In the genomic region with DNA sequence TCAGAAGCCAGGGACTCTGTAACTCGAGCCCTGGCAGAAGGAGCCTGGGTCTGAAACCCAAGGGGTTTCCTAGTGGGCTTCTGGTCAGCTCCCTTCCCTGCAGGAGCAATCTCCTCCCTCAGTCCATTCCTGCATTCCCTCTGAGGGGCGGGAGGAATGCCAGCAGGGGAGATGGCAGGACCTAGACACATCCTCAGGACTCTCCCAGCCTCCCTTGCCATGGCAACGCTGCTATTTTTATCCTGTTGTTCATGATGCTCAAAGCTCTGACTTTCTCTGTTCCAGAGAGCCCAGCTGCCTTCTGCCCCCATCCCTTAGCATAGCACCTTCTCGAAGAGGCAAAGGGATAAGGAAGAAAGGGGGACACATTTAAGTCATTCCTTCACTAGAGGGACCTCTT, we compare ENCODE assay signal across 10 mouse cellular contexts. TPM values are rescaled to one million over a fixed set of nuclear protein-coding genes. Genes with fewer than 3 reads are reported as not detected.
DNase-seq lines count a peak whose midpoint lies in the region; ATAC-seq lines count a peak whose summit lies in the region.
"Had no signal": no experiment of that assay in that cellular context is flagged by ENCODE, and none has a peak within 500 bp of the region (broad histone marks: within the 10 kb centered on the region; RNA-seq: fewer than 3 reads in every experiment).

No protein-coding gene starts in this region.

- H3K36me3 ChIP-seq in hindbrain, embryonic 10.5 days = no peaks in the 10 kb centered on the region
- no peaks in the 10 kb centered on the region for H3K36me3 ChIP-seq in hindbrain, embryonic 11.5 days (ENCODE audit: control insufficient read depth, insufficient read depth, low read length)
- H3K36me3 ChIP-seq: heart, embryonic 15.5 days had no signal

- no peaks in the 10 kb centered on the region for H3K9me3 ChIP-seq in hindbrain, embryonic 10.5 days
- no peaks in the 10 kb centered on the region for H3K9me3 ChIP-seq in hindbrain, embryonic 11.5 days (ENCODE audit: control insufficient read depth, low read length)
- H3K9me3 ChIP-seq: heart, embryonic 15.5 days had no signal

- H3K27me3 ChIP-seq in hindbrain, embryonic 10.5 days (ENCODE audit: insufficient read depth, poor library complexity, severe bottlenecking) = peaks cover 20% of the 10 kb centered on the region; the same call in 1 of the 2 replicates
- H3K27me3 ChIP-seq in hindbrain, embryonic 11.5 days (ENCODE audit: control insufficient read depth, insufficient read depth, low read length) = peaks cover 2% of the 10 kb centered on the region; the same call in 1 of the 2 replicates

- ATAC-seq in hindbrain, embryonic 11.5 days (ENCODE audit: low FRiP score) = no peak

- no peak overlapping the region for H3K4me2 ChIP-seq in hindbrain, embryonic 11.5 days (replicated peaks; ENCODE audit: low read depth, low read length)
- H3K4me2 ChIP-seq: heart, embryonic 15.5 days had no signal

- H3K4me1 ChIP-seq in hindbrain, embryonic 10.5 days (replicated peaks) = peaks cover 76% of the 10 kb centered on the region
- peaks cover 4% of the 10 kb centered on the region; the same call in 1 of the 2 replicates for H3K4me1 ChIP-seq in hindbrain, embryonic 11.5 days (replicated peaks; ENCODE audit: control insufficient read depth, insufficient read depth, low read length)

- DNase-seq in hindbrain, embryonic 10.5 days (ENCODE audit: low spot score) = no peak
- DNase-seq in hindbrain, embryonic 11.5 days (ENCODE audit: low spot score) = no peak
- DNase-seq in cerebellum, postnatal 25 days = peak; percentile 84 to 90
- peak; percentile 44 to 54 for DNase-seq in layer of hippocampus, postnatal 10 days (ENCODE audit: low spot score in 2 of 2)
- peak; percentile 73 to 83 for DNase-seq in right cerebral cortex, postnatal 10 days (ENCODE audit: low spot score in 2 of 2)
- no peak for DNase-seq in heart, adult 9 months (ENCODE audit: low spot score in 2 of 2)
- DNase-seq in thymus, postnatal 36 days = no peak
- no peak for DNase-seq in kidney, adult 8-10 months

- WGBS in hindbrain, embryonic 10.5 days = 12% methylated on average over 4 of the region's 4 CpGs
- 8% methylated on average over 4 of the region's 4 CpGs for WGBS in hindbrain, embryonic 11.5 days

- H3K27ac ChIP-seq in hindbrain, embryonic 10.5 days = peak overlapping the region; percentile 25
- no peak overlapping the region for H3K27ac ChIP-seq in hindbrain, embryonic 11.5 days (ENCODE audit: low read depth, low read length)
- H3K27ac ChIP-seq: heart, embryonic 15.5 days had no signal

- H3K4me3 ChIP-seq in hindbrain, embryonic 10.5 days = no peak overlapping the region
- no peak overlapping the region for H3K4me3 ChIP-seq in hindbrain, embryonic 11.5 days (ENCODE audit: low read depth, low read length)
- H3K4me3 ChIP-seq: heart, embryonic 15.5 days had no signal

- no peak overlapping the region for H3K9ac ChIP-seq in hindbrain, embryonic 11.5 days (ENCODE audit: low read depth, low read length)
- H3K9ac ChIP-seq: heart, embryonic 15.5 days had no signal

RNA-seq across cellular contexts. Expression of a gene that starts 16.9 kb away (rescaled TPM):
- polyA plus RNA-seq in hindbrain, embryonic 10.5 days (2016; fragmentation: Nextera tagmentation; extraction: Ambion mirVana) = 1.6 and 2.8 TPM in 2 replicates
- 2.9 and 4.8 TPM in 2 replicates for polyA plus RNA-seq in hindbrain, embryonic 11.5 days (2014; fragmentation: Nextera tagmentation; extraction: Ambion mirVana)
- 1 to 10 TPM; 1.7 TPM for total RNA-seq in layer of hippocampus, postnatal 10 days (2021)
- polyA plus RNA-seq: heart, embryonic 15.5 days; liver, embryonic 16.5 days had no signal

RNA-seq across cellular contexts. Expression of a gene that starts 16.9 kb away (rescaled TPM):
- polyA plus RNA-seq in hindbrain, embryonic 10.5 days (2016; fragmentation: Nextera tagmentation; extraction: Ambion mirVana) = 2.6 and 7.7 TPM in 2 replicates
- polyA plus RNA-seq in hindbrain, embryonic 11.5 days (2014; fragmentation: Nextera tagmentation; extraction: Ambion mirVana) = 8.9 and 11.3 TPM in 2 replicates
- total RNA-seq in layer of hippocampus, postnatal 10 days (2021) = 1 to 10 TPM; 4.9 TPM
- polyA plus RNA-seq: heart, embryonic 15.5 days; liver, embryonic 16.5 days had no signal

RNA-seq across cellular contexts. Expression of a gene that starts 21.4 kb away (rescaled TPM):
- polyA plus RNA-seq in hindbrain, embryonic 10.5 days (2016; fragmentation: Nextera tagmentation; extraction: Ambion mirVana) = 0.24 and 0.31 TPM in 2 replicates
- polyA plus RNA-seq in hindbrain, embryonic 11.5 days (2014; fragmentation: Nextera tagmentation; extraction: Ambion mirVana) = not detected in 2 replicates
- not detected for total RNA-seq in layer of hippocampus, postnatal 10 days (2021)
- polyA plus RNA-seq: heart, embryonic 15.5 days; liver, embryonic 16.5 days had no signal

Comparison
In these comparisons a context has a peak if more than half of its experiments do, and no peak if none do; other contexts are left out.
1. DNase-seq: peak in cerebellum, postnatal 25 days (2 of 2), layer of hippocampus, postnatal 10 days (2 of 2) and right cerebral cortex, postnatal 10 days (2 of 2); none in hindbrain, embryonic 10.5 days (single experiment), hindbrain, embryonic 11.5 days (single experiment), heart, adult 9 months (0 of 2), thymus, postnatal 36 days (0 of 2) and kidney, adult 8-10 months (0 of 2).